Mouse (Mus musculus) heart, embryonic 12.5 days (tissue): Measurements from ENCODE around the gene Caskin2. TPM values are rescaled to one million over a fixed set of nuclear protein-coding genes. Genes with fewer than 3 reads are reported as not detected.

Source experiments
- ATAC-seq: fragments of 200-750 bp; cut with Nextera tagmentation; 2 replicates; pipeline ENCODE4 v1.8.0; 2017; ENCODE audit warnings: moderate TSS enrichment, moderate library complexity; ENCODE audit not compliant: insufficient number of reproducible peaks, low FRiP score
- H3K27ac ChIP-seq: fragments of 300-500 bp; sonication (generic); 2 replicates; pipeline ENCODE4 v1.5.1; 2016; ENCODE audit warnings: mild to moderate bottlenecking, moderate library complexity; ENCODE audit not compliant: poor library complexity, severe bottlenecking
- H3K27me3 ChIP-seq: fragments of 300-500 bp; sonication (generic); replicated peaks from 2 replicates; pipeline ENCODE4 v1.6.1; 2016; ENCODE audit warnings: mild to moderate bottlenecking, moderate library complexity
- H3K36me3 ChIP-seq: fragments of 300-500 bp; sonication (generic); 2 replicates; pipeline ENCODE4 v1.6.1; 2016; ENCODE audit warnings: mild to moderate bottlenecking, moderate library complexity
- H3K4me1 ChIP-seq: fragments of 300-500 bp; sonication (generic); replicated peaks from 2 replicates; pipeline ENCODE4 v1.6.1; 2016; ENCODE audit warnings: mild to moderate bottlenecking
- H3K4me2 ChIP-seq: fragments of 300-500 bp; sonication (generic); 2 replicates; pipeline ENCODE4 v1.6.1; 2016; ENCODE audit warnings: mild to moderate bottlenecking, moderate library complexity
- H3K4me3 ChIP-seq: fragments of 300-500 bp; sonication (generic); 2 replicates; pipeline ENCODE4 v1.5.1; 2016; ENCODE audit warnings: mild to moderate bottlenecking
- H3K9ac ChIP-seq: fragments of 300-500 bp; sonication (generic); 2 replicates; pipeline ENCODE4 v1.6.1; 2016; ENCODE audit warnings: mild to moderate bottlenecking, moderate library complexity
- H3K9me3 ChIP-seq: fragments of 300-500 bp; sonication (generic); replicated peaks from 2 replicates; pipeline ENCODE4 v1.6.1; 2016; ENCODE audit warnings: mild to moderate bottlenecking, moderate library complexity
- WGBS: fragments of 180-500 bp; shearing (Covaris S2); methylation state at CpG from one replicate; pipeline ENCODE4 v1.1.7; 2016; 5-methylcytosine and 5-hydroxymethylcytosine counted together
- polyA plus RNA-seq: library from polyadenylated mRNA; unstranded; fragments of >200 nt; fragmentation: Nextera tagmentation; extraction: Ambion mirVana; gene quantifications from 2 replicates; pipeline ENCODE4 v1.2.1, GENCODE M21; 2016

Gene Caskin2
- polyA plus RNA-seq, 1 experiment from 2014 or later, result 23.5 TPM

DNA sequence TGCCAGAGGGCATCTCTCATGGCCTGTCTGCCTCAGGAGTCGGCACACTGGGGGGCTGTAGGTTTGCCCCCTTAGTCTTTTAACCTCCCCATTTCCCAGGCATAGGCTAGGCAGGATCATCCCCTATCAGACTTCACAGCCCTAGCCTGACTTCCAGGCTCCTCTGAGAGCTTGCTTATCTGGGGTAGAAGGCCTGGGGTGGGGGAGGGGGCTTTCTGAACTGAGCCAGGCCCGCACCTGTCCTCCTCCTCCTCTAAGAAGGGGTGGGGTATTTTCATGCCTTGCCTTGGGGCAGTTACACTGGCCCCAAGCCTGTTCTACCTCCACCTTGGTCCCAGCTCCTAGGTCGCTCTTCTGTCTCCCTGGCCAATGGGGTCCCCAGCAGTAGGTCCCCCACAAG lies 18.1 kb upstream of the Caskin2 start:
- no peaks in the 10 kb centered on the region for H3K27me3 ChIP-seq
- WGBS, result 23% methylated on average over 3 of the region's 3 CpGs
- H3K36me3 ChIP-seq, result no peaks in the 10 kb centered on the region
- peak overlapping the region; percentile 42; the same call in 1 of the 2 replicates for H3K9ac ChIP-seq
- H3K4me2 ChIP-seq, result peak overlapping the region; percentile 41
- peak; percentile 39; the same call in 1 of the 2 replicates for ATAC-seq
- peak overlapping the region; percentile 91 for H3K27ac ChIP-seq
- H3K9me3 ChIP-seq, result no peaks in the 10 kb centered on the region
- H3K4me3 ChIP-seq, result no peak overlapping the region
- peaks cover 82% of the 10 kb centered on the region for H3K4me1 ChIP-seq

GRCm38 (mm10) chr11:115830550-115831325 lies 17.3 kb upstream of the Caskin2 start:
- Histone ChIP-seq H3K4me2 (peak overlapping the region; percentile 41), H3K9me3 (no peaks in the 10 kb centered on the region), H3K27ac (peak overlapping the region; percentile 91), H3K9ac (peak overlapping the region; percentile 42), H3K4me1 (peaks cover 77% of the 10 kb centered on the region), H3K4me3 (no peak overlapping the region), H3K27me3 (no peaks in the 10 kb centered on the region), H3K36me3 (no peaks in the 10 kb centered on the region)
- 16% methylated on average over 25 of the region's 25 CpGs for WGBS
- ATAC-seq, result no peak

GRCm38 (mm10) chr11:115829036-115829435 lies 15.6 kb upstream of the Caskin2 start:
- no peaks in the 10 kb centered on the region for H3K36me3 ChIP-seq
- no peaks in the 10 kb centered on the region for H3K9me3 ChIP-seq
- WGBS, result 49% methylated on average over 4 of the region's 4 CpGs
- H3K4me1 ChIP-seq, result peaks cover 77% of the 10 kb centered on the region
- H3K27ac ChIP-seq, result peak overlapping the region; percentile 45
- no peak overlapping the region; the same call in 1 of the 2 replicates for H3K9ac ChIP-seq
- H3K4me2 ChIP-seq, result no peak overlapping the region
- H3K4me3 ChIP-seq, result no peak overlapping the region
- ATAC-seq, result no peak; the same call in 1 of the 2 replicates
- H3K27me3 ChIP-seq, result no peaks in the 10 kb centered on the region

- Histone ChIP-seq H3K36me3 (peaks cover 2% of the 10 kb centered on the region), H3K4me3 (no peak overlapping the region), H3K9me3 (no peaks in the 10 kb centered on the region), H3K27ac (no peak overlapping the region), H3K9ac (peak overlapping the region; percentile 21; the same call in 1 of the 2 replicates), H3K4me1 (peaks cover 69% of the 10 kb centered on the region), H3K4me2 (no peak overlapping the region), H3K27me3 (no peaks in the 10 kb centered on the region)
- ATAC-seq, result no peak
- 87% methylated on average over 6 of the region's 6 CpGs for WGBS
Observed at GRCm38 (mm10) chr11:115827624-115828023, 14.2 kb upstream of the Caskin2 start.

DNA sequence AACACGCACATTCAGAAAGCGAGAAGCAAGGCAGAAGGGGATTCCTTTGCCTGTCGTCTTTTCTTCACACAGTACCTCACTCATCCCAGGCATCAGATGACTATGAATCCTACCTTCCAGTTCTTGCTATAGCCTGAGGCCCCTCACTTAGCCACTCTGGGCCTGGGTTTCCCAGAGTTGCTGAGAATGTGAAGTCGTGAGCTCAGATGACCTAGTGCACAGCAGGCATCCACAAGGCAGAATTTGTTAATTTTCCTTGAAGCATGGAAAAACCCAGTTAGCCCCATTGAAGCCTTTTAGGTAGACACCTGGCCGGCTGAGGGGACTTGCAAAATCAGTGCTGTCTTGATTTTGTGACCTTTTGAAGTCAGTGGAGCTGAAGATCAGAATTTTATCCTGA lies 13.0 kb upstream of the Caskin2 start:
- peaks cover 58% of the 10 kb centered on the region for H3K4me1 ChIP-seq
- no peak overlapping the region for H3K4me2 ChIP-seq
- no peak overlapping the region for H3K9ac ChIP-seq
- H3K9me3 ChIP-seq, result no peaks in the 10 kb centered on the region
- ATAC-seq, result no peak
- WGBS, result 56% methylated on average over 5 of the region's 5 CpGs
- H3K27me3 ChIP-seq, result no peaks in the 10 kb centered on the region
- peaks cover 13% of the 10 kb centered on the region for H3K36me3 ChIP-seq
- H3K4me3 ChIP-seq, result no peak overlapping the region
- H3K27ac ChIP-seq, result no peak overlapping the region

DNA sequence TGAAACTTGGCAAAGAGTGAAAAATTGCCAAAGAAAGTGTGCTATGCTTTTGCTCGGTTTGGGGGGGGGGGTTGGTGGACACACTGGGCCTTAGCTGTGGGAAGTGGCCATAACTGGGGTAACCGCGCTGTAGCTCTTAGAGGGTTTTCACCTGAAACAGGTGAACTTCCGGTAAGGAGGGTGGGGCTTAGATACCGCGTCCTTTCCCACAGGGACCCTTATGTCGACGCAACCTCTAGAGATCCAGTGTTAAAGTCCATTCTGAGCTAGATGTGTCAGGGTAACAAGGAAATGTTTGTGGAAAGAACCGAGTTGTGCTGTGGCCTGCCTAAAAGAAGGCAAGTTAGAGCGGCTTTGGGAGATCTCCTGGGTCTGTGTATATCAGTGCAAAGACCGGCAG lies 11.4 kb upstream of the Caskin2 start:
- H3K9ac ChIP-seq, result peak overlapping the region; percentile 71
- 17% methylated on average over 11 of the region's 11 CpGs for WGBS

DNA sequence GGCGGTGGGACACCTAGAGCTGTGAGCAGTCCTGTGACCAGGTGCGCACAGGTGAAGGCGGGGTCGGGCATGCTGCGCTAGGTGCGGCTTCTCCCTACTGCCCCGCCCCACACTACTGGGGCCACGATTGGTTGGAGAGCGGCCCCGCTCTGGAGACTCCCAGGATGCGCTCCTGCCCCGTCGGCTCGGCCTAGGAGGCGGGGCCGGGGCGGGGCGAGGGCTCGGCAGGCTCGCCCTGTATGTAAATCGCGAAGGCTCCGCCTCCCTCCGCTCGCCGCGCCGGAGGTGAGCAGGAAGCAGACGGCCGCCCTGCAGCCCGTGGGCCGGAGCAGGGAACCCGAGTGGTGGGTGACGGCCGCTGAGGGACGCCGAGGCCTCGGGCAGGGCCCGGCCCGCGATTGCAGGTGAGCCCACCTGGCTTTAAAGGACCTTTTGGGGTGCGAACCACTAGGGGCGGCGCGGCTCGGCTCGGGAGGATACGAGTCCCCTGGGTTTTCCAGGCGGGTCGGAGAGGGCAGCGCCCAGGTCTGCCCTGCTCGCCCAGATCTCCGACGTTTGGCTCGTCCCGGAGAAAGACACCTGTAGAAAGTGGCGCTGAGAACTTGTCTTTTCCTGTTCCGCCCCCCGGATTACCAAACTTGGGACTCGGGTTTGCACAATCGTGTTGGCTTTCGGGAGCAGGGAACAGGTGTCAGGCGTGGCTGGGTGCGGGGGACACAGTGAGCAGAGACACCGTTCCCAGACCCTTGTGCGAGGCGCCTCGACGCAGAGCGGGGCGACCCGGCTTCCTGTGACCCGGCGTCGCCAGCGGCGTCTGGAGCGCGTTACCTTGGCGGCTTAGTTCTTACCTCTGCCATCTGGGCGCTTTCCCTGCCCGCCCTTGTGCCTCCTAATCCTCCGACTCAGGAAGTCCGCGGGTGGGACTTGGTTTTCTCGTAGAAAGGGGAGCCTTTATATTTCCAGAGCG lies 10.6 kb upstream of the Caskin2 start, which contains the start of gene Llgl2:
Gene Llgl2, plus strand, starts transcription at position 276 of the 967 bp plus-strand sequence.
- Histone ChIP-seq H3K4me3 (peak within 1 kb of the TSS; percentile 67), H3K9me3 (no peaks in the 10 kb centered on the region), H3K4me2 (peak within 1 kb of the TSS; percentile 96), H3K9ac (peak within 1 kb of the TSS; percentile 71), H3K4me1 (peaks cover 33% of the 10 kb centered on the region), H3K27me3 (no peaks in the 10 kb centered on the region), H3K27ac (no peak within 1 kb of the TSS), H3K36me3 (peaks cover 35% of the 10 kb centered on the region)
- under 1% methylated on average over 87 of the region's 87 CpGs for WGBS
- peak; percentile 95 for ATAC-seq

More for the DNA sequence above, 11.4 kb upstream of the Caskin2 start:
- Histone ChIP-seq H3K4me2 (peak overlapping the region; percentile 96), H3K36me3 (peaks cover 30% of the 10 kb centered on the region), H3K4me3 (peak overlapping the region; percentile 67), H3K27ac (no peak overlapping the region), H3K4me1 (peaks cover 41% of the 10 kb centered on the region), H3K9me3 (no peaks in the 10 kb centered on the region), H3K27me3 (no peaks in the 10 kb centered on the region)
- ATAC-seq, result no peak

- WGBS, result 66% methylated on average over 4 of the region's 4 CpGs
- Histone ChIP-seq H3K4me3 (no peak overlapping the region), H3K27ac (no peak overlapping the region), H3K4me2 (no peak overlapping the region), H3K9ac (no peak overlapping the region), H3K27me3 (no peaks in the 10 kb centered on the region), H3K4me1 (peaks cover 21% of the 10 kb centered on the region), H3K9me3 (no peaks in the 10 kb centered on the region), H3K36me3 (peaks cover 58% of the 10 kb centered on the region)
- no peak for ATAC-seq
Observed at GRCm38 (mm10) chr11:115821001-115821400, 7.6 kb upstream of the Caskin2 start.

DNA sequence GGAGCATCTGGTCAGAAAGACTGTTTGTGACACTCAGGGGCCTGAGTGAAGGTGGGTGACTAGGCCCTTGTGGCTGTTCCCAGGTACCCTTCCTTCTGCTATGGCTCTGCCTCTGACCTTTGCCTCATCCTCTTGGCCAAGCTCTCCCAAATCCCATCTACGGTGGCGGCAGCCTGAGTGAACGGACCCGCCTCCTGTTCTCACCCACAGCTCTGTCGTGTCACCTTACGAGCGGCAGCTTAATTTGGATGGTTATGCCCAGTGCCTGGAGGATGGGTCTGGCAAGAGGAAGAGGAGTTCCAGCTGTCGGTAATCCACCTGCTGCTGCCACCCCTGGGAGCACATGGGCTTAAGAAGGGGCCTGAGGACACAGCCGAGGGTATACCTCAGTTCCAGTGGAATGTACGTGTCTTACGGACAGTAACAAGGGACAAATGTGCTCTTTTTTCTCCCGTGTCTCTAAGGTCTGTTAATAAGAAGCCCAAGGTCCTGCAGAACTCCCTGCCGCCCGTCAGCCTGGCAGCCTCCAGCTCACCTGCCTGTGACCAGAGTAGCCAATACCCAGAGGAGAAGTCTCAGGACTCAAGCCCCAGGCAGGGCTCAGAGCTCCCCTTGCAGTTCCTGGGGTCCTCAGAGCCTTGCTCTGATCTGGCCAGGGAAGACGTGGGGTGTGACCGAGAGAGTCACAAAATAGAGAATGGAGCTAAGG lies 6.6 kb upstream of the Caskin2 start:
- H3K4me3 ChIP-seq, result no peak overlapping the region
- WGBS, result 88% methylated on average over 16 of the region's 16 CpGs
- peaks cover 58% of the 10 kb centered on the region for H3K36me3 ChIP-seq
- no peak overlapping the region for H3K27ac ChIP-seq
- ATAC-seq, result no peak
- H3K4me2 ChIP-seq, result no peak overlapping the region
- peaks cover 26% of the 10 kb centered on the region for H3K4me1 ChIP-seq
- no peaks in the 10 kb centered on the region for H3K27me3 ChIP-seq
- no peak overlapping the region for H3K9ac ChIP-seq
- no peaks in the 10 kb centered on the region for H3K9me3 ChIP-seq

- Histone ChIP-seq H3K27ac (no peak overlapping the region), H3K9me3 (no peaks in the 10 kb centered on the region), H3K27me3 (no peaks in the 10 kb centered on the region), H3K9ac (no peak overlapping the region), H3K4me1 (peaks cover 15% of the 10 kb centered on the region), H3K36me3 (peaks cover 53% of the 10 kb centered on the region), H3K4me2 (no peak overlapping the region), H3K4me3 (no peak overlapping the region)
- no peak for ATAC-seq
- WGBS, result 87% methylated on average over 5 of the region's 5 CpGs
Observed at GRCm38 (mm10) chr11:115817331-115817730, 3.9 kb upstream of the Caskin2 start.
